Mouse (Mus musculus): ENCODE measurements around the gene Rps6. TPM values are rescaled to one million over a fixed set of nuclear protein-coding genes. Genes with fewer than 3 reads are reported as not detected.
A peak's percentile ranks its signal among the peaks of the same experiment; 100 is the strongest.

Gene Rps6
- 374 and 396 TPM in 2 replicates for polyA plus RNA-seq (2015; fragmentation: Nextera tagmentation; extraction: Ambion mirVana)

GRCm38 (mm10) chr4:86857113-86858069, at the start of gene Rps6:
Gene Rps6, minus strand, starts transcription at chr4:86857412.
- no peaks in the 10 kb centered on the region for H3K27me3 ChIP-seq
- H3K4me1 ChIP-seq (replicated peaks), result peaks cover 20% of the 10 kb centered on the region
- peak; percentile 99 for ATAC-seq (ENCODE audit: low FRiP score, low read depth)
- H3K4me2 ChIP-seq, result peak within 1 kb of the TSS; percentile 87
- peaks cover 26% of the 10 kb centered on the region for H3K36me3 ChIP-seq
- H3K27ac ChIP-seq (replicated peaks), result peak within 1 kb of the TSS; percentile 98
- no peaks in the 10 kb centered on the region for H3K9me3 ChIP-seq
- H3K4me3 ChIP-seq, result peak within 1 kb of the TSS; percentile 84
- H3K9ac ChIP-seq, result peak within 1 kb of the TSS; percentile 100
- WGBS, result under 1% methylated on average over 68 of the region's 68 CpGs

- H3K36me3 ChIP-seq, result no peaks in the 10 kb centered on the region
- no peak overlapping the region for H3K4me2 ChIP-seq
- ATAC-seq (ENCODE audit: low FRiP score, low read depth), result no peak
- no peaks in the 10 kb centered on the region for H3K27me3 ChIP-seq
- H3K9ac ChIP-seq, result no peak overlapping the region
- no peak overlapping the region for H3K4me3 ChIP-seq
- H3K9me3 ChIP-seq, result no peaks in the 10 kb centered on the region
- 96% methylated on average over 1 of the region's 1 CpGs for WGBS
- H3K27ac ChIP-seq (replicated peaks), result no peak overlapping the region
- H3K4me1 ChIP-seq (replicated peaks), result no peaks in the 10 kb centered on the region
Observed at GRCm38 (mm10) chr4:86905869-86906268, 48.7 kb upstream of the Rps6 start.

- ATAC-seq (ENCODE audit: low FRiP score, low read depth), result no peak
- Histone ChIP-seq H3K9ac (no peak overlapping the region), H3K27ac (replicated peaks) (no peak overlapping the region)
Observed at GRCm38 (mm10) chr4:86904969-86905368, 47.8 kb upstream of the Rps6 start.

GRCm38 (mm10) chr4:86902351-86902750, 45.1 kb upstream of the Rps6 start:
- no peak overlapping the region for H3K27ac ChIP-seq (replicated peaks)
- no peaks in the 10 kb centered on the region for H3K4me1 ChIP-seq (replicated peaks)
- H3K9ac ChIP-seq, result no peak overlapping the region
- no peaks in the 10 kb centered on the region for H3K36me3 ChIP-seq
- 58% methylated on average over 6 of the region's 6 CpGs for WGBS
- no peaks in the 10 kb centered on the region for H3K27me3 ChIP-seq
- H3K9me3 ChIP-seq, result no peaks in the 10 kb centered on the region
- no peak for ATAC-seq (ENCODE audit: low FRiP score, low read depth)
- H3K4me2 ChIP-seq, result no peak overlapping the region
- no peak overlapping the region for H3K4me3 ChIP-seq

More at GRCm38 (mm10) chr4:86904969-86905368, 47.8 kb upstream of the Rps6 start:
- no peaks in the 10 kb centered on the region for H3K9me3 ChIP-seq
- H3K4me2 ChIP-seq, result no peak overlapping the region
- no peaks in the 10 kb centered on the region for H3K27me3 ChIP-seq
- H3K4me3 ChIP-seq, result no peak overlapping the region
- H3K36me3 ChIP-seq, result no peaks in the 10 kb centered on the region
- no peaks in the 10 kb centered on the region for H3K4me1 ChIP-seq (replicated peaks)
- 42% methylated on average over 3 of the region's 3 CpGs for WGBS

GRCm38 (mm10) chr4:86898791-86899474, 41.7 kb upstream of the Rps6 start:
- no peak overlapping the region for H3K4me3 ChIP-seq
- ATAC-seq (ENCODE audit: low FRiP score, low read depth), result 0 out of 2 replicates have a peak, but pooled peaks have one; percentile 42
- no peak overlapping the region for H3K9ac ChIP-seq
- H3K4me1 ChIP-seq (replicated peaks), result no peaks in the 10 kb centered on the region
- H3K36me3 ChIP-seq, result no peaks in the 10 kb centered on the region
- H3K27me3 ChIP-seq, result no peaks in the 10 kb centered on the region
- no peak overlapping the region for H3K4me2 ChIP-seq
- H3K9me3 ChIP-seq, result no peaks in the 10 kb centered on the region
- no peak overlapping the region for H3K27ac ChIP-seq (replicated peaks)
- WGBS, result 55% methylated on average over 14 of the region's 14 CpGs

- Histone ChIP-seq H3K9me3 (no peaks in the 10 kb centered on the region), H3K4me1 (replicated peaks) (no peaks in the 10 kb centered on the region), H3K27ac (replicated peaks) (no peak overlapping the region), H3K4me3 (no peak overlapping the region), H3K9ac (no peak overlapping the region), H3K4me2 (no peak overlapping the region), H3K36me3 (no peaks in the 10 kb centered on the region), H3K27me3 (no peaks in the 10 kb centered on the region)
- WGBS, result 82% methylated on average over 7 of the region's 7 CpGs
- ATAC-seq (ENCODE audit: low FRiP score, low read depth), result no peak
Observed at GRCm38 (mm10) chr4:86897411-86897810, 40.2 kb upstream of the Rps6 start.

- Histone ChIP-seq H3K27ac (replicated peaks) (no peak overlapping the region), H3K9me3 (no peaks in the 10 kb centered on the region), H3K27me3 (no peaks in the 10 kb centered on the region), H3K4me2 (no peak overlapping the region), H3K36me3 (no peaks in the 10 kb centered on the region), H3K4me3 (no peak overlapping the region), H3K9ac (no peak overlapping the region), H3K4me1 (replicated peaks) (no peaks in the 10 kb centered on the region)
- WGBS, result 70% methylated on average over 5 of the region's 5 CpGs
- ATAC-seq (ENCODE audit: low FRiP score, low read depth), result no peak
Observed at GRCm38 (mm10) chr4:86887879-86888278, 30.7 kb upstream of the Rps6 start.

GRCm38 (mm10) chr4:86886160-86886878, 29.1 kb upstream of the Rps6 start:
- WGBS, result 52% methylated on average over 18 of the region's 18 CpGs
- Histone ChIP-seq H3K9ac (no peak overlapping the region), H3K27me3 (no peaks in the 10 kb centered on the region), H3K27ac (replicated peaks) (no peak overlapping the region), H3K4me3 (peak overlapping the region; percentile 7; the same call in 1 of the 2 replicates), H3K4me1 (replicated peaks) (no peaks in the 10 kb centered on the region), H3K36me3 (no peaks in the 10 kb centered on the region), H3K4me2 (peak overlapping the region; percentile 39), H3K9me3 (no peaks in the 10 kb centered on the region)
- ATAC-seq (ENCODE audit: low FRiP score, low read depth), result no peak

- H3K9ac ChIP-seq, result no peak overlapping the region
- no peaks in the 10 kb centered on the region for H3K36me3 ChIP-seq
- no peak overlapping the region for H3K27ac ChIP-seq (replicated peaks)
- H3K4me3 ChIP-seq, result peak overlapping the region; percentile 7; the same call in 1 of the 2 replicates
- 64% methylated on average over 12 of the region's 12 CpGs for WGBS
- peak overlapping the region; percentile 39 for H3K4me2 ChIP-seq
- no peaks in the 10 kb centered on the region for H3K9me3 ChIP-seq
- no peaks in the 10 kb centered on the region for H3K27me3 ChIP-seq
- H3K4me1 ChIP-seq (replicated peaks), result no peaks in the 10 kb centered on the region
- no peak for ATAC-seq (ENCODE audit: low FRiP score, low read depth)
Observed at GRCm38 (mm10) chr4:86885790-86886159, 28.6 kb upstream of the Rps6 start.

- H3K4me2 ChIP-seq, result no peak overlapping the region
- 39% methylated on average over 4 of the region's 4 CpGs for WGBS
- no peak overlapping the region for H3K4me3 ChIP-seq
Observed at GRCm38 (mm10) chr4:86884945-86885344, 27.7 kb upstream of the Rps6 start.

GRCm38 (mm10) chr4:86882413-86882812, 25.2 kb upstream of the Rps6 start:
- no peak for ATAC-seq (ENCODE audit: low FRiP score, low read depth)
- H3K4me2 ChIP-seq, result no peak overlapping the region
- H3K27me3 ChIP-seq, result no peaks in the 10 kb centered on the region
- 79% methylated on average over 2 of the region's 2 CpGs for WGBS
- no peak overlapping the region for H3K9ac ChIP-seq
- H3K4me3 ChIP-seq, result no peak overlapping the region
- H3K27ac ChIP-seq (replicated peaks), result no peak overlapping the region
- H3K9me3 ChIP-seq, result no peaks in the 10 kb centered on the region
- H3K4me1 ChIP-seq (replicated peaks), result no peaks in the 10 kb centered on the region
- H3K36me3 ChIP-seq, result no peaks in the 10 kb centered on the region

More at GRCm38 (mm10) chr4:86884945-86885344, 27.7 kb upstream of the Rps6 start:
- no peaks in the 10 kb centered on the region for H3K27me3 ChIP-seq
- no peak overlapping the region for H3K9ac ChIP-seq
- no peaks in the 10 kb centered on the region for H3K36me3 ChIP-seq
- no peak for ATAC-seq (ENCODE audit: low FRiP score, low read depth)
- H3K4me1 ChIP-seq (replicated peaks), result no peaks in the 10 kb centered on the region
- H3K9me3 ChIP-seq, result no peaks in the 10 kb centered on the region
- H3K27ac ChIP-seq (replicated peaks), result no peak overlapping the region

Data from hindbrain, embryonic 15.5 days (tissue).